Comparison of ENCODE assay signal across 18 mouse cellular contexts in the genomic region with DNA sequence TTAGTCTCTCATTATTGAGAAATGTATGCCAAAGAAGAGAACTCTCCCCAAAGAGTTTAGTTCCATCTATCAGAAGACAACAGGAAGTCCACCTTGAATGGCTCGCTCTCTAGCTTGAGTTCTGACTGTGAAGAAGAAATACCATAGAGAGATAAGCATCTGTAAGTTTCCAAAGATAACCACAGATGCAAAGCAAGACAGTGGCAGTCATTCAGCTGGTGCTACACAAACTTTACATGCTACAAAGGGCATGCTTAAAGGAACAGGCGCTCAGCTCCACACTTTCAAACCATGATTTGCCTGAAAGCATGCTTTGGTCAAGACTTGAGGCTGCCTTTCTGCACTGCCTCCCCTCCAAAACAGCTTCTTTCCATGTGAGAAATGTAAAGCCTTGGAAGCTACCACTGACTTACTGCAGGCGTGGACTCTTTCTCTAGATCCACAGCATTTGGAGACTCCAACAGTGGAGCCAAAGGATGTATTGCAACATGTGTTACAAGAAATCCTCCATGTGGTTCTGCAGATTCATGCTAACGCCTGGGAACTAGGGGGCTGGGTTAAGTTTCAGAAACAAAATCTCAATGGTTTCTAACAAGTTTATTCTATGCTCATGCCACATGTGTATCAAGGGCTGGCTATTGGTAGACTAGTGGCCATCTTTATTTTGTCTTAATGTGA.
DNase-seq lines count a peak whose midpoint lies in the region; ATAC-seq and TF ChIP-seq lines count a peak whose summit lies in the region.
"Had no signal": no experiment of that assay in that cellular context is flagged by ENCODE, and none has a peak within 500 bp of the region (broad histone marks: within the 10 kb centered on the region; RNA-seq: fewer than 3 reads in every experiment).

No protein-coding gene starts in this region.

- no peaks in the 10 kb centered on the region for H3K9me3 ChIP-seq in CH12.LX (replicated peaks; ENCODE audit: low read length)
- no peaks in the 10 kb centered on the region for H3K9me3 ChIP-seq in embryonic facial prominence, embryonic 15.5 days (replicated peaks)
- no peaks in the 10 kb centered on the region for H3K9me3 ChIP-seq in heart, embryonic 11.5 days (replicated peaks; ENCODE audit: control insufficient read depth, low read length)
- H3K9me3 ChIP-seq: hindbrain, embryonic 10.5 days; midbrain, embryonic 12.5 days; neural tube, embryonic 12.5 days had no signal

- 62% methylated on average over 4 of the region's 4 CpGs for WGBS in embryonic facial prominence, embryonic 15.5 days
- 83% methylated on average over 4 of the region's 4 CpGs for WGBS in heart, embryonic 11.5 days (ENCODE audit: insufficient replicate concordance)
- 92% methylated on average over 4 of the region's 4 CpGs for WGBS in heart, adult 2 months

- H3K4me3 ChIP-seq in CH12.LX (replicated peaks in 1 of 3; ENCODE audit: low read depth in 2 of 3, low read length in 2 of 3, poor library complexity in 1 of 3): no peak overlapping the region
- no peak overlapping the region for H3K4me3 ChIP-seq in embryonic facial prominence, embryonic 15.5 days (replicated peaks)
- H3K4me3 ChIP-seq in heart, embryonic 11.5 days (ENCODE audit: low read depth, low read length): no peak overlapping the region
- H3K4me3 ChIP-seq in heart, adult 2 months: no peak overlapping the region
- H3K4me3 ChIP-seq: hindbrain, embryonic 10.5 days; midbrain, embryonic 12.5 days; neural tube, embryonic 12.5 days had no signal

- no peak for TF ChIP-seq POLR2A in CH12.LX (IDR thresholded peaks at IDR 0.05; ENCODE audit: low read depth, low read length)
- TF ChIP-seq POLR2A in heart, adult 2 months (IDR thresholded peaks at IDR 0.05; ENCODE audit: insufficient read depth, low read depth, low read length): no peak

- in situ Hi-C loops in CH12.LX (cut with MboI; ENCODE audit: low pct_ligation_motif_present, low pct_unique_long_range_greater_than_20kb, low sequenced_read_pairs): no loop called here

- dilution Hi-C loops in CH12.LX (cut with MboI; ENCODE audit: extremely low pct_ligation_motif_present, extremely low pct_unique_long_range_greater_than_20kb, low sequenced_read_pairs): no loop called here

- H3K27me3 ChIP-seq in CH12.LX (replicated peaks): no peaks in the 10 kb centered on the region
- no peaks in the 10 kb centered on the region for H3K27me3 ChIP-seq in embryonic facial prominence, embryonic 15.5 days
- H3K27me3 ChIP-seq in splenic B cell, adult 2 months (ENCODE audit: control insufficient read depth, insufficient read depth, low read length, poor library complexity, severe bottlenecking): no peaks in the 10 kb centered on the region
- no peaks in the 10 kb centered on the region for H3K27me3 ChIP-seq in heart, embryonic 11.5 days (ENCODE audit: control insufficient read depth, insufficient read depth, low read length)
- no peaks in the 10 kb centered on the region for H3K27me3 ChIP-seq in heart, adult 2 months (ENCODE audit: control insufficient read depth, insufficient read depth, low read length)
- H3K27me3 ChIP-seq: midbrain, embryonic 12.5 days; neural tube, embryonic 12.5 days had no signal

- H3K79me2 ChIP-seq in CH12.LX (replicated peaks; ENCODE audit: control insufficient read depth, extremely low read depth, insufficient read depth, poor library complexity, severe bottlenecking): no peaks in the 10 kb centered on the region
- H3K79me2 ChIP-seq in heart, adult 2 months (replicated peaks; ENCODE audit: control insufficient read depth, insufficient read depth, low read length): peaks cover 5% of the 10 kb centered on the region

- peak overlapping the region; percentile 74 for H3K4me2 ChIP-seq in CH12.LX (ENCODE audit: insufficient read depth, low read depth, poor library complexity, severe bottlenecking)
- no peak overlapping the region for H3K4me2 ChIP-seq in embryonic facial prominence, embryonic 15.5 days (replicated peaks)
- no peak overlapping the region for H3K4me2 ChIP-seq in heart, embryonic 11.5 days
- H3K4me2 ChIP-seq: midbrain, embryonic 12.5 days; neural tube, embryonic 12.5 days had no signal

- H3K9ac ChIP-seq in CH12.LX (ENCODE audit: insufficient read depth, low read depth): peak overlapping the region; percentile 48; the same call in 1 of the 2 replicates
- no peak overlapping the region for H3K9ac ChIP-seq in embryonic facial prominence, embryonic 15.5 days
- no peak overlapping the region for H3K9ac ChIP-seq in heart, embryonic 11.5 days (ENCODE audit: low read depth, low read length)
- no peak overlapping the region for H3K9ac ChIP-seq in heart, adult 2 months (ENCODE audit: low read depth, low read length)
- H3K9ac ChIP-seq: midbrain, embryonic 12.5 days; neural tube, embryonic 12.5 days had no signal

- peak; percentile 36 to 37 for DNase-seq in spleen, postnatal 36 days (ENCODE audit: low spot score in 2 of 2)
- DNase-seq in spleen, postnatal 14 days (ENCODE audit: low spot score in 2 of 2): no peak
- peak; percentile 84 for DNase-seq in CH12.LX (ENCODE audit: extremely low read depth)
- DNase-seq in splenic B cell, adult 2 months (ENCODE audit: low read depth, low spot score): peak; percentile 28
- DNase-seq in heart, adult 2 months: no peak
- DNase-seq: adrenal gland, adult 8-10 months; cerebellum, adult 9-11 months; kidney, adult 2 months; kidney, postnatal 10 days; liver; thymus, postnatal 36 days had no signal

- peak; percentile 90 for TF ChIP-seq EP300 in CH12.LX (IDR thresholded peaks at IDR 0.05; ENCODE audit: low read length)
- TF ChIP-seq EP300 in heart, adult 2 months (IDR thresholded peaks at IDR 0.05; ENCODE audit: insufficient read depth, low read depth, low read length): no peak

- no peak for TF ChIP-seq CTCF in CH12.LX (conservative IDR thresholded peaks at IDR 0.05 in 1 of 2, IDR thresholded peaks at IDR 0.05 in 1 of 2; ENCODE audit: low read depth in 2 of 2, low read length in 2 of 2)
- no peak for TF ChIP-seq CTCF in heart, adult 2 months (IDR thresholded peaks at IDR 0.05)

- intact Hi-C loops in heart, adult 2 months (cut with DNase I): no loop called here

- peaks cover 0 to 1% of the 10 kb centered on the region in 2 experiments for H3K36me3 ChIP-seq in CH12.LX (replicated peaks in 1 of 2; ENCODE audit: control insufficient read depth in 1 of 2, insufficient read depth in 1 of 2, low read length in 1 of 2)
- no peaks in the 10 kb centered on the region for H3K36me3 ChIP-seq in embryonic facial prominence, embryonic 15.5 days
- no peaks in the 10 kb centered on the region for H3K36me3 ChIP-seq in splenic B cell, adult 2 months (ENCODE audit: control insufficient read depth, insufficient read depth, low read length, poor library complexity, severe bottlenecking)
- no peaks in the 10 kb centered on the region for H3K36me3 ChIP-seq in heart, embryonic 11.5 days (ENCODE audit: control insufficient read depth, insufficient read depth, low read length)
- no peaks in the 10 kb centered on the region for H3K36me3 ChIP-seq in heart, adult 2 months (ENCODE audit: control insufficient read depth, insufficient read depth, low read length)
- H3K36me3 ChIP-seq: hindbrain, embryonic 10.5 days; midbrain, embryonic 12.5 days; neural tube, embryonic 12.5 days had no signal

- peaks cover 20 to 75% of the 10 kb centered on the region in 2 experiments for H3K4me1 ChIP-seq in CH12.LX (ENCODE audit: control insufficient read depth in 1 of 2, insufficient read depth in 2 of 2)
- peaks cover 7% of the 10 kb centered on the region for H3K4me1 ChIP-seq in embryonic facial prominence, embryonic 15.5 days
- no peaks in the 10 kb centered on the region for H3K4me1 ChIP-seq in heart, embryonic 11.5 days (ENCODE audit: control insufficient read depth, insufficient read depth, low read length)
- no peaks in the 10 kb centered on the region; the same call in 1 of the 2 replicates for H3K4me1 ChIP-seq in heart, adult 2 months (ENCODE audit: control insufficient read depth, insufficient read depth, low read length)
- H3K4me1 ChIP-seq: hindbrain, embryonic 10.5 days; midbrain, embryonic 12.5 days; neural tube, embryonic 12.5 days had no signal

- no peak for ATAC-seq in embryonic facial prominence, embryonic 15.5 days (ENCODE audit: insufficient number of reproducible peaks, low FRiP score, low TSS enrichment, low read depth)
- ATAC-seq in heart, embryonic 11.5 days (replicated peaks; ENCODE audit: insufficient number of reproducible peaks, low FRiP score, low TSS enrichment): no peak
- ATAC-seq: hindbrain, postnatal 0 days had no signal

- peak overlapping the region; percentile 93 for H3K27ac ChIP-seq in CH12.LX (ENCODE audit: insufficient read depth, low read depth)
- H3K27ac ChIP-seq in embryonic facial prominence, embryonic 15.5 days (replicated peaks): 0 out of 2 replicates have a peak overlapping the region, but pooled peaks have one; percentile 39
- H3K27ac ChIP-seq in heart, embryonic 11.5 days (ENCODE audit: low read depth, low read length): no peak overlapping the region
- no peak overlapping the region for H3K27ac ChIP-seq in heart, adult 2 months
- H3K27ac ChIP-seq: hindbrain, embryonic 10.5 days; hindbrain, postnatal 0 days; macrophage; midbrain, embryonic 12.5 days; neural tube, embryonic 12.5 days had no signal

- peak; percentile 11 for TF ChIP-seq RAD21 in CH12.LX (IDR thresholded peaks at IDR 0.05; ENCODE audit: low read depth, low read length)

TF ChIP-seq in CH12.LX, 34 proteins besides CTCF, POLR2A, EP300 and RAD21 (continues in another document):
- TF ChIP-seq ELF1 (IDR thresholded peaks at IDR 0.05; ENCODE audit: low read depth, low read length): peak; percentile 40; the same call in 1 of the 2 replicates
- no peak for TF ChIP-seq POLR2AphosphoS2 (IDR thresholded peaks at IDR 0.05; ENCODE audit: low read depth, low read length)
- no peak for TF ChIP-seq E2F4 (IDR thresholded peaks at IDR 0.05; ENCODE audit: insufficient replicate concordance, low read depth, low read length)
- peak; percentile 46; the same call in 1 of the 2 replicates for TF ChIP-seq MAFK (IDR thresholded peaks at IDR 0.05; ENCODE audit: insufficient replicate concordance, low read length)
- peak; percentile 64 for TF ChIP-seq TCF12 (IDR thresholded peaks at IDR 0.05; ENCODE audit: low read depth, low read length)
- peak; percentile 81 for TF ChIP-seq MYC (IDR thresholded peaks at IDR 0.05; ENCODE audit: low read depth, low read length)
- 0 out of 2 replicates have a peak, but pooled peaks have one; percentile 20 for TF ChIP-seq TBP (conservative IDR thresholded peaks at IDR 0.05; ENCODE audit: low read depth, low read length)
- peak; percentile 60; the same call in 1 of the 2 replicates for TF ChIP-seq SIN3A (IDR thresholded peaks at IDR 0.05; ENCODE audit: low read length)
- TF ChIP-seq BHLHE40 (IDR thresholded peaks at IDR 0.05; ENCODE audit: low read depth, low read length): peak; percentile 62; the same call in 1 of the 2 replicates
- peak; percentile 69 for TF ChIP-seq JUND (conservative IDR thresholded peaks at IDR 0.05; ENCODE audit: low read depth, low read length)
- TF ChIP-seq MEF2A (IDR thresholded peaks at IDR 0.05; ENCODE audit: borderline replicate concordance, low read depth, low read length): peak; percentile 96
- peak; percentile 72 for TF ChIP-seq JUN (IDR thresholded peaks at IDR 0.05; ENCODE audit: insufficient read depth, low read depth, low read length)
- TF ChIP-seq SMC3 (IDR thresholded peaks at IDR 0.05; ENCODE audit: low read depth, low read length): no peak

Comparison
In these comparisons a context has a peak if more than half of its experiments do, and no peak if none do; other contexts are left out.
1. DNase-seq: peak in spleen, postnatal 36 days (2 of 2), CH12.LX (single experiment) and splenic B cell, adult 2 months (single experiment); none in spleen, postnatal 14 days (0 of 2) and heart, adult 2 months (0 of 2).
2. H3K27ac ChIP-seq: peak in CH12.LX (single experiment) and embryonic facial prominence, embryonic 15.5 days (single experiment); none in heart, embryonic 11.5 days (single experiment) and heart, adult 2 months (single experiment).